Mouse (Mus musculus): ENCODE results near the gene Cep44. TPM values are rescaled to one million over a fixed set of nuclear protein-coding genes. Genes with fewer than 3 reads are reported as not detected.

Gene Cep44
- polyA plus RNA-seq, 1 experiment from 2014 or later: 26.5 TPM

GRCm38 (mm10) chr8:56552551-56553103, 1.8 kb upstream of the Cep44 start:
- Histone ChIP-seq H3K9ac (replicated peaks; ENCODE audit: low read length) (no peak overlapping the region), H3K4me1 (ENCODE audit: control insufficient read depth, insufficient read depth, low read length) (peaks cover 11% of the 10 kb centered on the region), H3K9me3 (ENCODE audit: control insufficient read depth, low read length) (no peaks in the 10 kb centered on the region), H3K36me3 (ENCODE audit: control insufficient read depth, insufficient read depth, low read length) (no peaks in the 10 kb centered on the region), H3K4me2 (ENCODE audit: low read length) (peak overlapping the region; percentile 57; the same call in 1 of the 2 replicates), H3K27ac (replicated peaks; ENCODE audit: low read depth, low read length) (no peak overlapping the region), H3K27me3 (ENCODE audit: control insufficient read depth, insufficient read depth, low read length) (no peaks in the 10 kb centered on the region), H3K4me3 (replicated peaks; ENCODE audit: low read depth, low read length) (no peak overlapping the region)
- WGBS: 79% methylated on average over 5 of the region's 5 CpGs
- ATAC-seq (ENCODE audit: low FRiP score, low TSS enrichment) (no peak), DNase-seq (no peak)

DNA sequence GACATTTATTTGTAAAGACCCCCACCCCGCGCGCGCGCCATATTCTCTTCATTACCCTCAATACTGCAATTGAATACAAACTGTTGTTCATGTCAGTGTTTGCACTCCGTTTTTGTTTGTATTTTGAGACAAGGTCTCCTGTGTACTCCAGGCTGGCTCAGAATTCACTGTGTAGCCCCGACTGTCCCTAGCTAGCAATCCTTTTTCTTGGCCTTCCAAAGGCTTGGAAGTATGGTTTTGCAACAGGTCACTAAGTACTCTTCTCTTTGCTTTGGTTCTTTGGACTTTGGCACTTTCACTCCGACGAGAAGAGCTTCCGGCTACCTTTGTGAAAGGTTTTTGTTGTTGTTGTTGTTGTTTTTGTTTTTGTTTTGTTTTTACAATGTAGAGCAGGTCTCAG, 1.2 kb upstream of the Cep44 start:
- Histone ChIP-seq H3K4me3 (replicated peaks; ENCODE audit: low read depth, low read length) (peak overlapping the region; percentile 94), H3K4me1 (ENCODE audit: control insufficient read depth, insufficient read depth, low read length) (peaks cover 11% of the 10 kb centered on the region), H3K4me2 (ENCODE audit: low read length) (peak overlapping the region; percentile 57), H3K9ac (replicated peaks; ENCODE audit: low read length) (peak overlapping the region; percentile 70), H3K27me3 (ENCODE audit: control insufficient read depth, insufficient read depth, low read length) (no peaks in the 10 kb centered on the region), H3K9me3 (ENCODE audit: control insufficient read depth, low read length) (no peaks in the 10 kb centered on the region), H3K27ac (replicated peaks; ENCODE audit: low read depth, low read length) (no peak overlapping the region), H3K36me3 (ENCODE audit: control insufficient read depth, insufficient read depth, low read length) (no peaks in the 10 kb centered on the region)
- DNase-seq (peak; percentile 9), ATAC-seq (ENCODE audit: low FRiP score, low TSS enrichment) (no peak)
- WGBS: 32% methylated on average over 10 of the region's 10 CpGs

DNA sequence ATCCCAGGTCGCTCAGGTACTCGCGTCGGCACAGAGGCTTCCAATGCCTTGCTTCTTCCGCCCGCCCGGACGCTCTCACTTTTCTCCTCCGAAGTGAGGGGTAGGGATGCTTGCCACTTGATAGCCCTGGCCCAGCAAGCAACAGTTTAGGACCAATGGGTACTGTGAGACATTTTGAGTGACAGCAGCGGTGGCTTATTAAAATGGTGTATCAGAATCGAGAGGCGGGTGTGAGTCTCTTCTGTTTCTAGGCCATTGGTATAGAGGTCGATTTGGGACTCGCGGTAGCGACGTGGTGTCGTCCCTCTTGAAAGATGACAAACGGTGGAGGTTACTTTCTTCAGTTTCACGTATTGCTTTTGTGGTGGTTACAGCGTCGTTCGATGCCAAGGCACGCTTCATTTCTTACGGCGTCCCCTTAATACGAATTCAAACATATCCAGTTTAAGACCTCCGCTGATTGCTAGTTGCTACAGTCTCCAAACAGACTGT, 560 bp upstream of the Cep44 start:
- H3K27me3 ChIP-seq (ENCODE audit: control insufficient read depth, insufficient read depth, low read length): no peaks in the 10 kb centered on the region
- H3K9me3 ChIP-seq (ENCODE audit: control insufficient read depth, low read length): no peaks in the 10 kb centered on the region
- peak overlapping the region; percentile 94 for H3K4me3 ChIP-seq (replicated peaks; ENCODE audit: low read depth, low read length)
- H3K4me1 ChIP-seq (ENCODE audit: control insufficient read depth, insufficient read depth, low read length): peaks cover 11% of the 10 kb centered on the region
- H3K27ac ChIP-seq (replicated peaks; ENCODE audit: low read depth, low read length): peak overlapping the region; percentile 88
- ATAC-seq (ENCODE audit: low FRiP score, low TSS enrichment) (peak; percentile 96), DNase-seq (peak; percentile 91)
- H3K36me3 ChIP-seq (ENCODE audit: control insufficient read depth, insufficient read depth, low read length): no peaks in the 10 kb centered on the region
- H3K4me2 ChIP-seq (ENCODE audit: low read length): peak overlapping the region; percentile 57
- WGBS: under 1% methylated on average over 28 of the region's 28 CpGs
- H3K9ac ChIP-seq (replicated peaks; ENCODE audit: low read length): peak overlapping the region; percentile 70

DNA sequence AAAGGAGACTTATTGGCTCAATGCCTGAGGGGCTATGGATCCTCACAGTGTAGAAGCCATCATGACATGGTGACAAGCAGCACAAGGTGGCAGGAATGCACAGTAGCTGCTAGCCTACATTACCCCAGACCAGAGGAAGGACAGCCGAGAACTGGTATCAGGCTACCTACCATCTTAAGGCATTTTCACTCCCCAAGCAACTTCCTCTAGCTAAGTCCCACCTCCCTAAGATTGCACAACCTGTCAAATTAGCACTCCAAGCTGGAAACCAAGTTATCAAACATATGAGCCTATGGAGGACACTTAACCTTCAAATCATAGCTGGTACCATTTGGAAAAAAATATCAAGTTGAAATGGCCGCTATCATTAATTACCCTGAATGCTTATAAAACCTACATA, 3.0 kb downstream of the Cep44 start:
- Histone ChIP-seq H3K27ac (replicated peaks; ENCODE audit: low read depth, low read length) (no peak overlapping the region), H3K9me3 (ENCODE audit: control insufficient read depth, low read length) (no peaks in the 10 kb centered on the region), H3K27me3 (ENCODE audit: control insufficient read depth, insufficient read depth, low read length) (no peaks in the 10 kb centered on the region), H3K36me3 (ENCODE audit: control insufficient read depth, insufficient read depth, low read length) (peaks cover 22% of the 10 kb centered on the region), H3K4me3 (replicated peaks; ENCODE audit: low read depth, low read length) (no peak overlapping the region), H3K4me1 (ENCODE audit: control insufficient read depth, insufficient read depth, low read length) (peaks cover 11% of the 10 kb centered on the region), H3K4me2 (ENCODE audit: low read length) (no peak overlapping the region), H3K9ac (replicated peaks; ENCODE audit: low read length) (no peak overlapping the region)
- 94% methylated on average over 2 of the region's 2 CpGs for WGBS
- no peak for ATAC-seq (ENCODE audit: low FRiP score, low TSS enrichment)
- DNase-seq: no peak

GRCm38 (mm10) chr8:56540706-56541105, 10.1 kb downstream of the Cep44 start:
- Histone ChIP-seq H3K4me1 (ENCODE audit: control insufficient read depth, insufficient read depth, low read length) (no peaks in the 10 kb centered on the region), H3K9me3 (ENCODE audit: control insufficient read depth, low read length) (no peaks in the 10 kb centered on the region), H3K4me3 (replicated peaks; ENCODE audit: low read depth, low read length) (no peak overlapping the region), H3K4me2 (ENCODE audit: low read length) (no peak overlapping the region), H3K9ac (replicated peaks; ENCODE audit: low read length) (no peak overlapping the region), H3K36me3 (ENCODE audit: control insufficient read depth, insufficient read depth, low read length) (peaks cover 77% of the 10 kb centered on the region), H3K27me3 (ENCODE audit: control insufficient read depth, insufficient read depth, low read length) (no peaks in the 10 kb centered on the region), H3K27ac (replicated peaks; ENCODE audit: low read depth, low read length) (no peak overlapping the region)
- no peak for DNase-seq
- 91% methylated on average over 7 of the region's 7 CpGs for WGBS
- no peak for ATAC-seq (ENCODE audit: low FRiP score, low TSS enrichment)

- Histone ChIP-seq H3K36me3 (ENCODE audit: control insufficient read depth, insufficient read depth, low read length) (peaks cover 18% of the 10 kb centered on the region), H3K9me3 (ENCODE audit: control insufficient read depth, low read length) (no peaks in the 10 kb centered on the region), H3K4me2 (ENCODE audit: low read length) (no peak overlapping the region), H3K4me1 (ENCODE audit: control insufficient read depth, insufficient read depth, low read length) (no peaks in the 10 kb centered on the region), H3K4me3 (replicated peaks; ENCODE audit: low read depth, low read length) (no peak overlapping the region), H3K27ac (replicated peaks; ENCODE audit: low read depth, low read length) (no peak overlapping the region), H3K27me3 (ENCODE audit: control insufficient read depth, insufficient read depth, low read length) (no peaks in the 10 kb centered on the region), H3K9ac (replicated peaks; ENCODE audit: low read length) (no peak overlapping the region)
- ATAC-seq (ENCODE audit: low FRiP score, low TSS enrichment) (no peak), DNase-seq (peak; percentile 86)
- WGBS: 9% methylated on average over 3 of the region's 3 CpGs
Observed at GRCm38 (mm10) chr8:56530359-56530758, 20.5 kb downstream of the Cep44 start.

GRCm38 (mm10) chr8:56528869-56529268, 22.0 kb downstream of the Cep44 start:
- H3K27ac ChIP-seq (replicated peaks; ENCODE audit: low read depth, low read length): no peak overlapping the region
- no peak for ATAC-seq (ENCODE audit: low FRiP score, low TSS enrichment)
- no peaks in the 10 kb centered on the region for H3K9me3 ChIP-seq (ENCODE audit: control insufficient read depth, low read length)
- no peaks in the 10 kb centered on the region for H3K27me3 ChIP-seq (ENCODE audit: control insufficient read depth, insufficient read depth, low read length)
- H3K9ac ChIP-seq (replicated peaks; ENCODE audit: low read length): no peak overlapping the region
- no peak overlapping the region for H3K4me3 ChIP-seq (replicated peaks; ENCODE audit: low read depth, low read length)
- DNase-seq: no peak
- H3K4me1 ChIP-seq (ENCODE audit: control insufficient read depth, insufficient read depth, low read length): no peaks in the 10 kb centered on the region
- peaks cover 13% of the 10 kb centered on the region for H3K36me3 ChIP-seq (ENCODE audit: control insufficient read depth, insufficient read depth, low read length)
- H3K4me2 ChIP-seq (ENCODE audit: low read length): no peak overlapping the region
- WGBS: 89% methylated on average over 6 of the region's 6 CpGs

DNA sequence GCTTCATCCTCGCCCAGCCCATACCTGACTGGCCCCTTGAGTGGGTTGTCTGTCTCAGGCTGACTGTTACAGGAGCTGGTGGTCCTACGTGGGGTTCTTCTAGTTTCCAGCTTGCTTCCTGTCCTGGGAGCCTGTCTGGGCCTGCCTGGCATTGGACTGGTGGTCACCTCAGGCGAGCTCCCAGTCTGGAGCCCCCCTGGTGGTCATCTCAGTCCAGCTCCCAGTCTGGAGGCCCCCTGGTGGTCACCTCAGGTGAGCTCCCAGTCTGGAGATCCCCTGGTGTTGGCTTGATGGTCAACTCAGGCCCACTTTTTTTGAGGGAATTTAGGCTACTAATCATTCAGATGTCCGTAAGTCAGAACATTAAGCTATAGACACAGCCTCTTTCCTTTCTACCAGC, 29.8 kb downstream of the Cep44 start:
- ATAC-seq (ENCODE audit: low FRiP score, low TSS enrichment): 0 out of 2 replicates have a peak, but pooled peaks have one; percentile 34
- Histone ChIP-seq H3K4me2 (ENCODE audit: low read length) (no peak overlapping the region), H3K9me3 (ENCODE audit: control insufficient read depth, low read length) (no peaks in the 10 kb centered on the region), H3K4me3 (replicated peaks; ENCODE audit: low read depth, low read length) (no peak overlapping the region), H3K27me3 (ENCODE audit: control insufficient read depth, insufficient read depth, low read length) (no peaks in the 10 kb centered on the region), H3K36me3 (ENCODE audit: control insufficient read depth, insufficient read depth, low read length) (no peaks in the 10 kb centered on the region), H3K4me1 (ENCODE audit: control insufficient read depth, insufficient read depth, low read length) (no peaks in the 10 kb centered on the region), H3K27ac (replicated peaks; ENCODE audit: low read depth, low read length) (no peak overlapping the region), H3K9ac (replicated peaks; ENCODE audit: low read length) (no peak overlapping the region)
- 82% methylated on average over 4 of the region's 4 CpGs for WGBS
- no peak for DNase-seq

- Histone ChIP-seq H3K9ac (replicated peaks; ENCODE audit: low read length) (no peak overlapping the region), H3K4me2 (ENCODE audit: low read length) (no peak overlapping the region), H3K4me3 (replicated peaks; ENCODE audit: low read depth, low read length) (no peak overlapping the region), H3K27me3 (ENCODE audit: control insufficient read depth, insufficient read depth, low read length) (no peaks in the 10 kb centered on the region), H3K4me1 (ENCODE audit: control insufficient read depth, insufficient read depth, low read length) (no peaks in the 10 kb centered on the region), H3K27ac (replicated peaks; ENCODE audit: low read depth, low read length) (no peak overlapping the region), H3K9me3 (ENCODE audit: control insufficient read depth, low read length) (no peaks in the 10 kb centered on the region), H3K36me3 (ENCODE audit: control insufficient read depth, insufficient read depth, low read length) (no peaks in the 10 kb centered on the region)
- peak; percentile 53; the same call in 1 of the 2 replicates for ATAC-seq (ENCODE audit: low FRiP score, low TSS enrichment)
- WGBS: 91% methylated on average over 2 of the region's 2 CpGs
- no peak for DNase-seq
Observed at GRCm38 (mm10) chr8:56520249-56520648, 30.6 kb downstream of the Cep44 start.

Measured in midbrain, embryonic 14.5 days (tissue).